Mouse (Mus musculus) embryo, embryonic 11 days (tissue): ENCODE data around the gene Tcp10c.
"Not testable (repeated sequence)": the region's sequence is repeated elsewhere in the genome, so short reads cannot be mapped to it uniquely, and the experiment has no call there.

ENCODE experiments used
- DNase-seq: peaks from one replicate; pipeline ENCODE4 v3.0.0-alpha.2; 2015

Tcp10c gene

DNA sequence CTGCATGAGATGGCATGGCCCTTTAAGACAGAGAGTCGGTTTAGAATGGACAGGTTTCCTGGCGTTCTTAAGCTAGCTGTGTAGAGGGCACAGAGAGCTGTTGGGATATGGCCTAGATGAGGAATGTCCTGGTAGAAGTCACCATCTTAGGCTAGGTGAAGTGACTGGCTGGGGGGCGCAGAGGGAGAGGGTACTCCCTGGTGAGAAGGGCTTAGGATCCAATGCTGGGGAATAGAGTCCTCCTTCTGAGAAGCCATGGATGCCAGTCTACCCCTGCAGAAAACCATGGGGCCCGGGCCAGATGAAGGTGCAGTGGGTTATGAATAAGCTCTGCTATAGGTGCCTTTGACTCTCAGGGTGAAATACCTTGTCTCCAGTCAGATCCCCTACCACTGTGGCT, at the start of gene Tcp10c:
Tcp10c (plus strand) TSS at position 52 of the 400 bp plus-strand sequence.
- DNase-seq: not testable (repeated sequence)

DNA sequence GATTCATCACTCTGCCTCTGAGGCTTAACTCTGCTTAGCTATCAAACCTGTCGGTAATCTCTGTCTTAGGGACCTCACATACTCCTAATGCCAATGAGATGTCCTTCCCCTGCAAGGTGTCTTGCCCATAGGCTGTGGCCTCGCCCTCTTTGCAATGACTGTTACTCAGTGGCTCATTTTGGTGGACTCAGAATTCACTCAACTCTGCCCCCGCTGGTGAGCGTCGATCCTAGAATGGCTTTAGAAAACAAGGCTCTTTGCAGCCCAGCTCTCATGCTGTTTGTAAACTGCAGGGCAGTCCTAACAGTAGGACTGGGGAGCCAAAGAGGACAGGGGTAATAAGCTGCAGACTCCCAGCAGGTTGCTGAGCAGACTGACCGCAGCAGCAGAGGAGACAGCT, 46.5 kb upstream of the Tcp10c start:
- not testable (repeated sequence) for DNase-seq

GRCm38 (mm10) chr17:13308344-13308743, 46.0 kb upstream of the Tcp10c start:
- not testable (repeated sequence) for DNase-seq

- not testable (repeated sequence) for DNase-seq
Observed at GRCm38 (mm10) chr17:13308746-13309145, 45.6 kb upstream of the Tcp10c start.

DNA sequence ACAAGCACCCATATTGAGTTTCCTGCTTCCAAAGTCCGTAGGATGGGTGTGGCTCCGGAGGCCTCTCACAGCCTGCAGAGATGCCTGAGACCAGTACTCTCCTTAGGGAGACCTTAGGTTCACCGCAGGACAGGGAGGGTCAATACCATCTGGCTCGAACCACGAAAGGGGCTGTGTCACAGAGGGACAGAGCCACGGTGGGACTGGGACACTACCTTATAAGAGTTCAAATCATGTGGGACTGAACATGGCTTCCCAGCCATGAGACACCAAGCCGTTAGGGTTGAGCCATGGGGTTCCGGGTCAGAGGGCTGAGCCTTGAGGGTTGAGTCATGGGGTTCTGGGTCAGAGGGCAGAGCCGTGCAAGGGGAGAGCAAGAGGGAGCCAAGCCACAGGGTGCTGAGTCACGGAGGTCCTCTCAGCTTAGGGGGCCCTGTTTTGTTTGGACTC, 45.2 kb upstream of the Tcp10c start:
- not testable (repeated sequence) for DNase-seq

- not testable (repeated sequence) for DNase-seq
Observed at GRCm38 (mm10) chr17:13329967-13330366, 24.4 kb upstream of the Tcp10c start.

GRCm38 (mm10) chr17:13331179-13331578, 23.2 kb upstream of the Tcp10c start:
- DNase-seq: not testable (repeated sequence)

DNA sequence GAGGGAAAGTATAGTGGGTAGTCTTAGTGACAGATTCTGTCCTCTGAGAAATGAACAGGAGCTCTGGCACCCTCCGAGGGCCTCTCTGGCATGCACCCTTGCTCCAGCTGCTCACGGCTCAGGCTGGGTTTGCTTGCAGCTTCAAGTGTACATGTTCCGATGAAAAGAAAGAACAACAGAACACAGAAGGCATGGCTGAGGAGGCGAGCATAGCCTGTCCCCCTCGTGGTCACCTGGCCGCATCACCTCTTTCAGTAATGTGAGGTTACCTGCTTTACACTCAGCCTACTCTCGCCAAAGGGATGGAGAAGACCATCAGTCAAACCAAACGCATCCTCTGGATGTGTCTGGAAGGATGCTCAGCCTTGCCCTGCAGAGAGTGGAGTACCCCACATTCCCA, 21.9 kb upstream of the Tcp10c start:
- DNase-seq: not testable (repeated sequence)

- DNase-seq: peak; percentile 41
Observed at GRCm38 (mm10) chr17:13336979-13337749, 17.2 kb upstream of the Tcp10c start.

- DNase-seq: not testable (repeated sequence)
Observed at GRCm38 (mm10) chr17:13337931-13338330, 16.4 kb upstream of the Tcp10c start.

DNA sequence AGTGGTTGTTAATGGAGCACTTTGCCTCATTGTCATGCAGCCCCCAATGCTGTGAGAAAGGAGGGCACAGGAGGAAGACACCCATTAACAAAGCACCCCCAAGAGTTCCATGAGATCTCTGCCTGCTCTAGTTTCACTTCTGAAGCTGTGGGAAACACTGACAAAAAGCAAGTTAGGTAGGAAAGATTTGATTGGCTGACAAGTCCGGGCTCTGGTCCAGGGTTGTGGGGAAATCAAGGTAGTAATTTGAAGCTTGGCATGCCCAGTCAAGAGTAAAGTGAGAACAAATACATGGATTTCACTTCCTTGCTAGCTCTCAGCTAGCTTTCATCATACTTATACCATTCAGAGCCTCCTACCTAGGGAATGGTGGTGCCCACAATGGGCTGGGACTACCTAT, 14.3 kb upstream of the Tcp10c start:
- not testable (repeated sequence) for DNase-seq

DNA sequence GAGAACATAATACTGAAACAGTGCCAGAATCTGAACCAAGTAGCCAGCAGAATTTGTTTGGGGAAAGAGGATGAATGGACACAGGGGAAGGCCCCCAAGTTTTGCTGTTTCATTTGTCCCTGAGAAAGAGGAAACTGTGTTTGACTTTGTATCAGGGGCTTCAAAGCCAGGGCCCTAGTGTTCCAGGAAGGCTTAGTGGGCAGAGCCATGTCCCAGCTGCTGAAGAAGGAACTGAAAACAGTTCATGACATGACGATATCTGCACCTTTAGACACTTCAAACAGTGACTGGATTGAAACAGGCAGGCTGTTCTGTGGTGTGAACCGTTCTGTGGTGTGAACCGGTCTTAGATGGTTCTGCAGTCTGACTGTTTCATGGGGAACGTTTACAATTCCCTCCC, 8.4 kb upstream of the Tcp10c start:
- not testable (repeated sequence) for DNase-seq

- not testable (repeated sequence) for DNase-seq
Observed at GRCm38 (mm10) chr17:13349563-13349962, 4.8 kb upstream of the Tcp10c start.

- DNase-seq: not testable (repeated sequence)
Observed at GRCm38 (mm10) chr17:13353249-13353648, 1.1 kb upstream of the Tcp10c start.

GRCm38 (mm10) chr17:13362489-13362888, 8.1 kb downstream of the Tcp10c start:
- DNase-seq: not testable (repeated sequence)

GRCm38 (mm10) chr17:13363773-13364172, 9.4 kb downstream of the Tcp10c start:
- DNase-seq: not testable (repeated sequence)

DNA sequence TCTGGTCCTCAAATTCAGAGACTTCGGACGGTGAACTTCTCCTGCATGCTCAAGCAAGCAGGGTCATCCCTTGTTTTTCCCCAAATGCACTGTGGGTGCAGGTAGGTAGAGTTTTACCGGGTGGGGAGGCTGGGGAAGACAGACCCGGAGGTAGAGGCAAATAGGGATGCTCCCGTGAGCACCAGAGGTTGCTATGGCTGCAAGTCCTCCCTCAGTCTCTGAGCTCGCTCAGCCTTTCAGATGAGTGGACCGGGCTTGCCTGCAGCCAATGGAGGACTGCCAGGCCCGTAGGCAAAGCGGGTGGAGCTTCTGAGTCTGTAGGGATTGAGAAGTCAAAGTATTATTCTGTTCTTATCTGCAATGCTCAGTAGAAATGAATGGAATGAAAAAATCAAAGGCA, 9.8 kb downstream of the Tcp10c start:
- DNase-seq: not testable (repeated sequence)

DNA sequence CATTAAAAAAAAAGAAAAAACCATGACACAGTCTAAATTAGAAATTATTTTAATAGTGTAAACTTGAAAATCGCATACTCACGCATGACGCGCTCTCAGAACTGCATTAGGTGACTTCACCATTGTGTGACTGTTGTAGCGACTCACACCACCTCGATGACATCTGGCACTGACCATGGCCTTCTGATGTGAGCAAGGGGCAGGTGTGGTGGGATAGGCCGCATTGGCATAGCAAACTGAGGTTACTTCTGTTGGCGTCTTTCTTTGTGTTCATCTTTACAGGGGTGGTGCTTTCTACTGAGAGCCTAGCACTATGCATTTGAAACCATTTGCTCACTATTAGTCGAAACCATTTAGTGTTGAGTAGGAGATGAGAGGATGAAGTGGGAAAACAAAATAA, 12.8 kb downstream of the Tcp10c start:
- DNase-seq: not testable (repeated sequence)

- DNase-seq: not testable (repeated sequence)
Observed at GRCm38 (mm10) chr17:13368658-13369057, 14.3 kb downstream of the Tcp10c start.

- not testable (repeated sequence) for DNase-seq
Observed at GRCm38 (mm10) chr17:13370746-13371145, 16.4 kb downstream of the Tcp10c start.

GRCm38 (mm10) chr17:13378341-13378740, 24.0 kb downstream of the Tcp10c start:
- not testable (repeated sequence) for DNase-seq

GRCm38 (mm10) chr17:13379951-13380615, 25.7 kb downstream of the Tcp10c start:
- DNase-seq: not testable (repeated sequence)

DNA sequence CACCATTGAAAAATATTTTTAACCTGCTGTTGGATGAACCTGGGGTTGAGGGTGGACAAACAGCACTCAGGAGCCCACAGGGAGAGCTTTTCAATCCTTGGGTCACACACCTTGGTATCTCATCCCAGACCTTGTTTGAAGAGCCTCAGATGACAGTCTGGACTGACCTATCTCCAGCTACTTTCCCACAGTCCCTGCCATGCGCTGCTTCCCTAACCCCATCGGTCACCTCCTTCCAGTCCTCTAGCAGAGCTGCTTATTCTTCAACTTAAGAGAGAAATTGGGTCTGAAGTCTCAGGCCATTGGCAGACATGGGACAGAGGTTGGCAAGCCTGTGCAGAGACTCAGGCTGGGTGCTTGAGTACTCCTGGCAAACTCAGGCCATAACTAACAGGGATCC, 26.9 kb downstream of the Tcp10c start:
- not testable (repeated sequence) for DNase-seq

DNA sequence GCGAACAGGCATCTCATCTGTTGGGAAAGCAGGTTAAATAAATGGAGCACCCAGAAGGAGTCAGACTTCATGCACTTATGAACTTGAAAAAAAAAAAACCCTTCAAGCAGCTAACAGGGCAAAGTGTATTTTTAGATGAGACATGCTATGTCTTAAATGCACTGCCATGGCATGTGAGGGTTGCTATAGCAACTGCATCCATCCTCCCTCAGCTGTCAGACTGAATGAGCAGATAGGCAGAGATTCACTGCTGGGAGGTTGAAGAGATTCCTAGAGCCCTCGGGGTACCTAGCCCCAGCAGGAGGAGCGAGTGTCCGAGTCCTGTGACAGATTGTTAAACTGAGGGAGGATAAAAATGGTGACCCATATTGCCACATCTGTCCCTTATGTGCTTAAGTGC, 36.6 kb downstream of the Tcp10c start:
- not testable (repeated sequence) for DNase-seq
